Mouse (Mus musculus) embryonic facial prominence, embryonic 10.5 days (tissue): ENCODE data around the gene St3gal3. TPM values are rescaled to one million over a fixed set of nuclear protein-coding genes. Genes with fewer than 3 reads are reported as not detected.

Experiments
- DNase-seq: peaks from one replicate; pipeline ENCODE4 v3.0.0-alpha.2; 2017; ENCODE audit warnings: low spot score
- H3K27ac ChIP-seq: fragments of 300-500 bp; sonication (generic); replicated peaks from 2 replicates; pipeline ENCODE4 v1.5.1; 2016; ENCODE audit warnings: mild to moderate bottlenecking
- H3K27me3 ChIP-seq: fragments of 300-500 bp; sonication (generic); replicated peaks from 2 replicates; pipeline ENCODE4 v1.6.1; 2016; ENCODE audit warnings: low read depth, mild to moderate bottlenecking; ENCODE audit not compliant: poor library complexity, severe bottlenecking
- H3K36me3 ChIP-seq: fragments of 300-500 bp; sonication (generic); replicated peaks from 2 replicates; pipeline ENCODE4 v1.6.1; 2016; ENCODE audit warnings: mild to moderate bottlenecking, moderate library complexity
- H3K4me1 ChIP-seq: fragments of 300-500 bp; sonication (generic); 2 replicates; pipeline ENCODE4 v1.6.1; 2016
- H3K4me3 ChIP-seq: fragments of 300-500 bp; sonication (generic); 2 replicates; pipeline ENCODE4 v1.5.1; 2016; ENCODE audit warnings: mild to moderate bottlenecking, moderate library complexity
- H3K9me3 ChIP-seq: fragments of 300-500 bp; sonication (generic); 2 replicates; pipeline ENCODE4 v1.6.1; 2016; ENCODE audit warnings: mild to moderate bottlenecking
- WGBS: fragments of 180-500 bp; shearing (Covaris S2); methylation state at CpG from one replicate; pipeline ENCODE4 v1.1.7; 2016; 5-methylcytosine and 5-hydroxymethylcytosine counted together
- polyA plus RNA-seq: library from polyadenylated mRNA; unstranded; fragments of >200 nt; fragmentation: Nextera tagmentation; extraction: Ambion mirVana; gene quantifications from 2 replicates; pipeline ENCODE4 v1.2.1, GENCODE M21; 2016

St3gal3 gene
- polyA plus RNA-seq, result 7.1 and 7.4 TPM in 2 replicates

GRCm38 (mm10) chr4:118134485-118135365, at the start of gene St3gal3:
Gene St3gal3 (minus strand): TSS chr4:118134914.
- Histone ChIP-seq H3K4me3 (peak within 1 kb of the TSS; percentile 100), H3K9me3 (no peaks in the 10 kb centered on the region), H3K27ac (peak within 1 kb of the TSS; percentile 93), H3K27me3 (no peaks in the 10 kb centered on the region), H3K36me3 (peaks cover 42% of the 10 kb centered on the region), H3K4me1 (peaks cover 19% of the 10 kb centered on the region)
- under 1% methylated on average over 84 of the region's 84 CpGs for WGBS
- DNase-seq, result peak; percentile 98

GRCm38 (mm10) chr4:118180301-118181080, 45.8 kb upstream of the St3gal3 start:
- H3K27ac ChIP-seq, result peak overlapping the region; percentile 95
- no peaks in the 10 kb centered on the region for H3K27me3 ChIP-seq
- peaks cover 16% of the 10 kb centered on the region for H3K4me1 ChIP-seq
- 19% methylated on average over 17 of the region's 17 CpGs for WGBS
- no peak for DNase-seq
- peaks cover 20% of the 10 kb centered on the region for H3K36me3 ChIP-seq
- peak overlapping the region; percentile 89 for H3K4me3 ChIP-seq
- no peaks in the 10 kb centered on the region for H3K9me3 ChIP-seq

GRCm38 (mm10) chr4:118179467-118180300, 45.0 kb upstream of the St3gal3 start, which contains the start of gene Kdm4a:
Gene Kdm4a (minus strand): TSS chr4:118180043.
- Histone ChIP-seq H3K4me1 (peaks cover 16% of the 10 kb centered on the region), H3K36me3 (peaks cover 28% of the 10 kb centered on the region), H3K27me3 (no peaks in the 10 kb centered on the region), H3K9me3 (no peaks in the 10 kb centered on the region), H3K4me3 (peak within 1 kb of the TSS; percentile 89), H3K27ac (peak within 1 kb of the TSS; percentile 95)
- DNase-seq, result peak; percentile 95
- WGBS, result under 1% methylated on average over 38 of the region's 38 CpGs

GRCm38 (mm10) chr4:118178952-118179466, 44.3 kb upstream of the St3gal3 start:
- H3K4me3 ChIP-seq, result peak overlapping the region; percentile 89
- peaks cover 16% of the 10 kb centered on the region for H3K4me1 ChIP-seq
- DNase-seq, result no peak
- peak overlapping the region; percentile 95 for H3K27ac ChIP-seq
- no peaks in the 10 kb centered on the region for H3K9me3 ChIP-seq
- H3K27me3 ChIP-seq, result no peaks in the 10 kb centered on the region
- peaks cover 35% of the 10 kb centered on the region for H3K36me3 ChIP-seq
- WGBS, result 3% methylated on average over 12 of the region's 12 CpGs

GRCm38 (mm10) chr4:118172461-118172860, 37.7 kb upstream of the St3gal3 start:
- 94% methylated on average over 12 of the region's 12 CpGs for WGBS

GRCm38 (mm10) chr4:118171006-118171405, 36.3 kb upstream of the St3gal3 start:
- Histone ChIP-seq H3K4me1 (no peaks in the 10 kb centered on the region), H3K9me3 (no peaks in the 10 kb centered on the region), H3K27ac (no peak overlapping the region), H3K4me3 (no peak overlapping the region), H3K27me3 (no peaks in the 10 kb centered on the region), H3K36me3 (peaks cover 100% of the 10 kb centered on the region)
- 84% methylated on average over 9 of the region's 9 CpGs for WGBS
- DNase-seq, result peak; percentile 39

More at GRCm38 (mm10) chr4:118172461-118172860, 37.7 kb upstream of the St3gal3 start:
- Histone ChIP-seq H3K27me3 (no peaks in the 10 kb centered on the region), H3K4me1 (no peaks in the 10 kb centered on the region), H3K9me3 (no peaks in the 10 kb centered on the region), H3K27ac (no peak overlapping the region), H3K36me3 (peaks cover 100% of the 10 kb centered on the region), H3K4me3 (no peak overlapping the region)
- no peak for DNase-seq

- no peaks in the 10 kb centered on the region for H3K4me1 ChIP-seq
- H3K9me3 ChIP-seq, result no peaks in the 10 kb centered on the region
- DNase-seq, result no peak
- H3K36me3 ChIP-seq, result peaks cover 100% of the 10 kb centered on the region
- 91% methylated on average over 12 of the region's 12 CpGs for WGBS
- H3K27me3 ChIP-seq, result no peaks in the 10 kb centered on the region
- no peak overlapping the region for H3K27ac ChIP-seq
- no peak overlapping the region for H3K4me3 ChIP-seq
Measured at GRCm38 (mm10) chr4:118162123-118162522, 27.4 kb upstream of the St3gal3 start.

GRCm38 (mm10) chr4:118157666-118158065, 23.0 kb upstream of the St3gal3 start:
- Histone ChIP-seq H3K36me3 (peaks cover 100% of the 10 kb centered on the region), H3K4me3 (no peak overlapping the region), H3K27me3 (no peaks in the 10 kb centered on the region), H3K9me3 (no peaks in the 10 kb centered on the region), H3K4me1 (no peaks in the 10 kb centered on the region), H3K27ac (no peak overlapping the region)
- WGBS, result 98% methylated on average over 3 of the region's 3 CpGs
- DNase-seq, result no peak

- 92% methylated on average over 15 of the region's 15 CpGs for WGBS
- Histone ChIP-seq H3K36me3 (peaks cover 100% of the 10 kb centered on the region), H3K27ac (no peak overlapping the region), H3K9me3 (no peaks in the 10 kb centered on the region), H3K27me3 (no peaks in the 10 kb centered on the region), H3K4me3 (no peak overlapping the region), H3K4me1 (no peaks in the 10 kb centered on the region)
- DNase-seq, result no peak
Measured at GRCm38 (mm10) chr4:118156559-118156958, 21.8 kb upstream of the St3gal3 start.

- Histone ChIP-seq H3K9me3 (no peaks in the 10 kb centered on the region), H3K36me3 (peaks cover 100% of the 10 kb centered on the region), H3K27me3 (no peaks in the 10 kb centered on the region), H3K27ac (no peak overlapping the region), H3K4me1 (no peaks in the 10 kb centered on the region), H3K4me3 (no peak overlapping the region)
- no peak for DNase-seq
- WGBS, result 93% methylated on average over 5 of the region's 5 CpGs
Measured at GRCm38 (mm10) chr4:118154889-118155288, 20.2 kb upstream of the St3gal3 start.

GRCm38 (mm10) chr4:118152020-118152785, 17.5 kb upstream of the St3gal3 start:
- no peaks in the 10 kb centered on the region for H3K4me1 ChIP-seq
- no peaks in the 10 kb centered on the region for H3K9me3 ChIP-seq
- H3K4me3 ChIP-seq, result no peak overlapping the region
- WGBS, result 93% methylated on average over 17 of the region's 17 CpGs
- peaks cover 100% of the 10 kb centered on the region for H3K36me3 ChIP-seq
- no peaks in the 10 kb centered on the region for H3K27me3 ChIP-seq
- DNase-seq, result no peak
- no peak overlapping the region for H3K27ac ChIP-seq
